Mouse (Mus musculus): ENCODE measurements at regions not wholly inside any gene's neighbourhood (a gene's known extent, or its start where the extent isn't known, plus 50 kb on each side); places are given as distances from the start of the nearest gene placed in this dataset.

GRCm38 (mm10) chr2:142560400-142560799, 340.9 kb downstream of the Kif16b start:
- TF ChIP-seq CTCF (IDR thresholded peaks at IDR 0.05; ENCODE audit: low read depth, low read length) (no peak), POLR2A (IDR thresholded peaks at IDR 0.05; ENCODE audit: extremely low read depth, insufficient read depth, low read length) (no peak)

Data from liver, adult 2 months (tissue).